Mouse (Mus musculus) spleen, embryonic (tissue): ENCODE data around the gene Usp24.

Experiments
- CTCF ChIA-PET: fragments of 350-600 bp; sonication (Branson Sonifier 250); formaldehyde crosslinking; loops from one replicate; lab custom pipeline; 2022; lab: Charles Lee

Gene Usp24

GRCm38 (mm10) chr4:106483831-106484230, 167.8 kb downstream of the Usp24 start:
- CTCF ChIA-PET = no interaction called here

- CTCF ChIA-PET = no interaction called here
Observed at GRCm38 (mm10) chr4:106490620-106491019, 174.6 kb downstream of the Usp24 start.
